Mouse (Mus musculus) MEL (cell line): ENCODE measurements around the gene Sptbn4. TPM values are rescaled to one million over a fixed set of nuclear protein-coding genes. Genes with fewer than 3 reads are reported as not detected.

Experiments used
- DNase-seq: peaks from one replicate; pipeline ENCODE4 v3.0.0; 2011; ENCODE audit warnings: low read depth, low spot score
- H3K27ac ChIP-seq: 2 replicates; pipeline ENCODE4 v1.5.1; 2012; ENCODE audit warnings: low read depth, mild to moderate bottlenecking, control low read depth, low read length, moderate library complexity; ENCODE audit not compliant: control insufficient read depth
- H3K27me3 ChIP-seq, 2 experiments: fragments of 150-350 bp in 1 of 2; sonication (generic) in 1 of 2; 2 replicates each; pipeline ENCODE4 v1.6.1; 2012; ENCODE audit warnings: low read length in 2 of 2, mild to moderate bottlenecking in 2 of 2, improper control_type of control experiment in 1 of 2, moderate library complexity in 1 of 2; ENCODE audit not compliant: insufficient read depth in 2 of 2, control insufficient read depth in 1 of 2
- H3K36me3 ChIP-seq, 2 experiments: 2 replicates each; pipeline ENCODE4 v1.6.1; 2012 to 2014; ENCODE audit warnings: low read length in 2 of 2, improper control_type of control experiment in 1 of 2, inconsistent platforms in 1 of 2, mild to moderate bottlenecking in 1 of 2; ENCODE audit not compliant: insufficient read depth in 2 of 2, control insufficient read depth in 1 of 2
- H3K4me1 ChIP-seq, 2 experiments: fragments of 150-350 bp in 1 of 2; sonication (generic) in 1 of 2; 2 replicates each; pipeline ENCODE4 v1.6.1; 2012; ENCODE audit warnings: low read length in 2 of 2, improper control_type of control experiment in 1 of 2, mild to moderate bottlenecking in 1 of 2; ENCODE audit not compliant: insufficient read depth in 2 of 2, control insufficient read depth in 1 of 2
- H3K4me3 ChIP-seq, 2 experiments: fragments of 150-350 bp in 1 of 2; sonication (generic) in 1 of 2; 2 replicates each; pipeline ENCODE4 v1.5.1; 2012; ENCODE audit warnings: low read depth in 2 of 2, low read length in 2 of 2, mild to moderate bottlenecking in 2 of 2, moderate library complexity in 2 of 2, control low read depth in 1 of 2, improper control_type of control experiment in 1 of 2; ENCODE audit not compliant: control insufficient read depth in 1 of 2, insufficient read depth in 1 of 2
- H3K79me2 ChIP-seq: 2 replicates; pipeline ENCODE4 v1.6.1; 2012; ENCODE audit warnings: mild to moderate bottlenecking, low read length, moderate library complexity; ENCODE audit not compliant: control insufficient read depth, poor library complexity, insufficient read depth
- H3K9ac ChIP-seq: 2 replicates; pipeline ENCODE4 v1.6.1; 2012; ENCODE audit warnings: low read depth, mild to moderate bottlenecking, control low read depth, low read length, moderate library complexity; ENCODE audit not compliant: control insufficient read depth, poor library complexity, severe bottlenecking
- H3K9me3 ChIP-seq: fragments of 150-350 bp; sonication (generic); replicated peaks from 2 replicates; pipeline ENCODE4 v1.6.1; 2012; ENCODE audit warnings: mild to moderate bottlenecking, low read length, improper control_type of control experiment, moderate library complexity; ENCODE audit not compliant: insufficient read depth
- CHD1 ChIP-seq: IDR thresholded peaks from 2 replicates; pipeline ENCODE4 v1.6.1; 2012; ENCODE audit warnings: low read depth, mild to moderate bottlenecking, inconsistent platforms, low read length, improper control_type of control experiment
- CTCF ChIP-seq, 3 experiments: IDR thresholded peaks in 2 of 3; conservative IDR thresholded peaks in 1 of 3; 2 replicates each; pipeline ENCODE4 v1.5.1; 2011 to 2012; ENCODE audit warnings: low read length in 3 of 3, low read depth in 2 of 3, mild to moderate bottlenecking in 2 of 3, improper control_type of control experiment in 1 of 3, inconsistent platforms in 1 of 3, mixed read lengths in 1 of 3, moderate library complexity in 1 of 3; ENCODE audit not compliant: control insufficient read depth in 1 of 3, insufficient read depth in 1 of 3, poor library complexity in 1 of 3, severe bottlenecking in 1 of 3
- E2F4 ChIP-seq: IDR thresholded peaks from 2 replicates; pipeline ENCODE4 v1.6.1; 2011; ENCODE audit warnings: low read depth, low read length, improper control_type of control experiment, borderline replicate concordance
- JUND ChIP-seq: IDR thresholded peaks from 2 replicates; pipeline ENCODE4 v1.6.1; 2011; ENCODE audit warnings: low read depth, mild to moderate bottlenecking, improper control_type of control experiment, low read length
- MAFK ChIP-seq: IDR thresholded peaks from 2 replicates; pipeline ENCODE4 v1.6.1; 2011; ENCODE audit warnings: low read depth, mild to moderate bottlenecking, low read length, improper control_type of control experiment, borderline replicate concordance
- MAX ChIP-seq: IDR thresholded peaks from 2 replicates; pipeline ENCODE4 v1.6.1; 2011; ENCODE audit warnings: low read length, improper control_type of control experiment
- MXI1 ChIP-seq: IDR thresholded peaks from 2 replicates; pipeline ENCODE4 v1.6.1; 2011; ENCODE audit warnings: mild to moderate bottlenecking, low read depth, low read length, improper control_type of control experiment
- MYB ChIP-seq: IDR thresholded peaks from 2 replicates; pipeline ENCODE4 v1.6.1; 2011; ENCODE audit warnings: mild to moderate bottlenecking, low read depth, low read length, improper control_type of control experiment
- MYC ChIP-seq: IDR thresholded peaks from 2 replicates; pipeline ENCODE4 v1.6.1; 2011; ENCODE audit warnings: low read depth, mild to moderate bottlenecking, low read length, improper control_type of control experiment, moderate library complexity
- POLR2A ChIP-seq, 2 experiments: IDR thresholded peaks; 2 replicates each; pipeline ENCODE4 v1.6.1; 2011 to 2012; ENCODE audit warnings: low read length in 2 of 2, mild to moderate bottlenecking in 2 of 2, control low read depth in 1 of 2, improper control_type of control experiment in 1 of 2, low read depth in 1 of 2, moderate library complexity in 1 of 2; ENCODE audit not compliant: control insufficient read depth in 1 of 2, insufficient read depth in 1 of 2, poor library complexity in 1 of 2
- POLR2AphosphoS2 ChIP-seq: IDR thresholded peaks from 2 replicates; pipeline ENCODE4 v1.6.1; 2011; ENCODE audit warnings: low read length, improper control_type of control experiment
- RAD21 ChIP-seq: IDR thresholded peaks from 2 replicates; pipeline ENCODE4 v1.6.1; 2011; ENCODE audit warnings: mild to moderate bottlenecking, low read depth, low read length, improper control_type of control experiment
- TAL1 ChIP-seq: IDR thresholded peaks from 2 replicates; pipeline ENCODE4 v1.6.1; 2012; ENCODE audit warnings: mild to moderate bottlenecking, inconsistent platforms, low read length, moderate library complexity, mixed read lengths
- UBTF ChIP-seq: IDR thresholded peaks from 2 replicates; pipeline ENCODE4 v1.6.1; 2012; ENCODE audit warnings: low read depth, mild to moderate bottlenecking, inconsistent platforms, low read length, improper control_type of control experiment, moderate library complexity, borderline replicate concordance; ENCODE audit not compliant: insufficient read depth
- USF1 ChIP-seq: IDR thresholded peaks from 2 replicates; pipeline ENCODE4 v1.6.1; 2014; ENCODE audit warnings: low read depth, mild to moderate bottlenecking, inconsistent platforms, low read length, improper control_type of control experiment, moderate library complexity
- ZC3H11A ChIP-seq: IDR thresholded peaks from 2 replicates; pipeline ENCODE4 v1.6.1; 2012; ENCODE audit warnings: low read depth, mild to moderate bottlenecking, inconsistent platforms, low read length, improper control_type of control experiment
- ZMIZ1 ChIP-seq: IDR thresholded peaks from 2 replicates; pipeline ENCODE4 v1.6.1; 2012; ENCODE audit warnings: low read depth, mild to moderate bottlenecking, inconsistent platforms, low read length, improper control_type of control experiment, moderate library complexity
- ZNF384 ChIP-seq: IDR thresholded peaks from 2 replicates; pipeline ENCODE4 v1.6.1; 2012; ENCODE audit warnings: low read depth, mild to moderate bottlenecking, inconsistent platforms, low read length, improper control_type of control experiment
- polyA plus RNA-seq, 2 experiments: library from polyadenylated mRNA; stranded (reverse) in 1 of 2; unstranded in 1 of 2; fragments of >175 nt in 1 of 2; fragments of >200 nt in 1 of 2; gene quantifications; 2 replicates each; pipeline versions ENCODE4 v1.2.1 to v1.2.4; 2012; ENCODE audit warnings: low replicate concordance in 2 of 2, low read depth in 1 of 2; ENCODE audit not compliant: insufficient read length in 2 of 2, insufficient read depth in 1 of 2, missing spikeins in 1 of 2
- total RNA-seq: library from RNA; depleted of rRNA; stranded (reverse); fragments of 300-350 nt; gene quantifications from 2 replicates; pipeline ENCODE4 v1.2.3, GENCODE M21; 2012

The Sptbn4 gene
- total and polyA plus RNA-seq, 3 experiments = 0.19 to 0.68 TPM; not detected in 1

DNA sequence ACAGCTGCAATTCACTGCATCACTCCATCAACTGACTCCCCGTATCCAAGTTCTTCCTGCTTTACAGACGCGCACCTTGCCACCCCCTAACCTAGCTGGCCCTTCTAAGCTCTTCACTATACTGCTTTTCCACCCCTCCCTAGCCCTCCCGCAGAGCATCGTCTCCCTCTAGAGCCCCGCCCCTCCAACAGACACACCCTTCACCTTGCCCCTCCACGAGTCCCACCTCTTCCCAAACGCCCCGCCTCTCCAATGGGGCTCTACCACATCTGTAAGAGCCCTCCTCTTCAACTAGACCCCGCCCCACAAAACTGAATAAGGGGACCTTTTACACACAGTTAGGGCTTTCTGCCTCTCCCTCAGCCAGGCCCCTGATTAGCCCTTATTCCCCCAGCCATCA, 13.7 kb downstream of the Sptbn4 start:
- no peak overlapping the region for H3K4me3 ChIP-seq
- peak; percentile 17 for DNase-seq
- H3K36me3 ChIP-seq = no peaks in the 10 kb centered on the region
- no peaks in the 10 kb centered on the region for H3K79me2 ChIP-seq
- TF ChIP-seq MAX = no peak
- no peak for TF ChIP-seq CTCF (IDR thresholded peaks at IDR 0.05 in 2 of 3, conservative IDR thresholded peaks at IDR 0.05 in 1 of 3; ENCODE audit: control insufficient read depth in 1 of 3, insufficient read depth in 1 of 3, low read depth in 2 of 3, low read length in 3 of 3, poor library complexity in 1 of 3, severe bottlenecking in 1 of 3)
- TF ChIP-seq POLR2AphosphoS2 = no peak
- no peak for TF ChIP-seq RAD21
- TF ChIP-seq MYB = no peak
- no peak for TF ChIP-seq JUND
- no peak for TF ChIP-seq POLR2A (IDR thresholded peaks at IDR 0.05; ENCODE audit: control insufficient read depth in 1 of 2, insufficient read depth in 1 of 2, low read depth in 1 of 2, low read length in 2 of 2, poor library complexity in 1 of 2)
- TF ChIP-seq MXI1 = no peak
- no peak for TF ChIP-seq UBTF
- TF ChIP-seq ZMIZ1 = no peak
- no peak for TF ChIP-seq ZC3H11A
- no peak for TF ChIP-seq E2F4
- H3K27ac ChIP-seq = no peak overlapping the region
- no peaks in the 10 kb centered on the region for H3K4me1 ChIP-seq
- H3K27me3 ChIP-seq = peaks cover 0 to 1% of the 10 kb centered on the region in 2 experiments; a peak in 1 of 4 replicates
- no peaks in the 10 kb centered on the region for H3K9me3 ChIP-seq
- H3K9ac ChIP-seq = no peak overlapping the region

DNA sequence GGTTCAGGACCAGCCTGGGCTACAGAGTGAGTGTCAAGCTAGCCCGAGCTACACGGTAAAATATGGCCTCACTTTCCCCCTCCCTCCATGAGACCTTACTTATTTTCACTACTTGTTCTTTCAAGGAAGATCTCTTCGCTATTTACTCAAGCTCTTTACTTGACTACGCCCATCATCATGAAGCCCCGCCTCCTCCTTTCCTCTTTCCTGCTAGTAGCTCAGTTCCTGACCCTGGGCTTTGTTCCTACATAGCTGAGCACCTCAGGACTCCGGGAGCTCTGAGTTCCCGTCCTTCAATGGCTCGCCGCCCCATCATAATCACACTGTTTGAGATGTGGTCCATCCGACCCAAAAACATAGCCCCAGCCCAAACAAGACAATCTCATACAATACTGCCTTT, 14.1 kb downstream of the Sptbn4 start:
- H3K27ac ChIP-seq = no peak overlapping the region
- no peaks in the 10 kb centered on the region for H3K4me1 ChIP-seq
- TF ChIP-seq MYC (no peak), MAX (no peak)
- no peak for DNase-seq
- peaks cover 0 to 1% of the 10 kb centered on the region in 2 experiments; a peak in 1 of 4 replicates for H3K27me3 ChIP-seq
- no peaks in the 10 kb centered on the region for H3K79me2 ChIP-seq
- H3K9me3 ChIP-seq = no peaks in the 10 kb centered on the region
- H3K9ac ChIP-seq = no peak overlapping the region
- H3K36me3 ChIP-seq = no peaks in the 10 kb centered on the region
- no peak overlapping the region for H3K4me3 ChIP-seq

DNA sequence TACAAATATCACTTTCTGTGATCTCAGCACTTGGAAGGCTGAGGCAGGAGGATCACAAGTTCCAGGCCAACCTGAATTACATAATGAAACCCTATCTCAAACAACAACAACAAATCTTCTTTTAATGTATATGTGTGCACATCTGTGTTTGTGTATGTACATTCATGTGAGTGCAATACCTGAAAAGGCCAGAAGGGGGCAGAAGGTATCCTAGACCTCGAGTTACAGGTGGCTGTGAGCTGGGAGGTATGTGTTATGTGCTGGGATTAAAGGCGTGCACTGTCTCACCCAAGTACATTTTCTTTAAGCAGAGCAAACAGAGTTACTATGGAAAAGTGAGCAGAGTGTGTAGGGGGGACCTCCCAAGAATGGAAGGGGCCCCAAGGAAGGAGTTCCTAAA, 18.4 kb downstream of the Sptbn4 start:
- no peaks in the 10 kb centered on the region for H3K79me2 ChIP-seq
- H3K36me3 ChIP-seq = no peaks in the 10 kb centered on the region
- H3K4me1 ChIP-seq = no peaks in the 10 kb centered on the region
- H3K9ac ChIP-seq = no peak overlapping the region
- no peak overlapping the region for H3K4me3 ChIP-seq
- DNase-seq = peak; percentile 34
- H3K9me3 ChIP-seq = no peaks in the 10 kb centered on the region
- H3K27ac ChIP-seq = no peak overlapping the region
- TF ChIP-seq CHD1 (no peak), USF1 (no peak), POLR2A (IDR thresholded peaks at IDR 0.05; ENCODE audit: control insufficient read depth in 1 of 2, insufficient read depth in 1 of 2, low read depth in 1 of 2, low read length in 2 of 2, poor library complexity in 1 of 2) (no peak), CTCF (IDR thresholded peaks at IDR 0.05 in 2 of 3, conservative IDR thresholded peaks at IDR 0.05 in 1 of 3; ENCODE audit: control insufficient read depth in 1 of 3, insufficient read depth in 1 of 3, low read depth in 2 of 3, low read length in 3 of 3, poor library complexity in 1 of 3, severe bottlenecking in 1 of 3) (peak; percentile 12 to 46 (median 36); a peak in 4 of 6 replicates), TAL1 (no peak), JUND (no peak), ZNF384 (no peak), MAFK (no peak)
- H3K27me3 ChIP-seq = no peaks in the 10 kb centered on the region
